ENCODE assay signal across 8 mouse cellular contexts in the genomic region with DNA sequence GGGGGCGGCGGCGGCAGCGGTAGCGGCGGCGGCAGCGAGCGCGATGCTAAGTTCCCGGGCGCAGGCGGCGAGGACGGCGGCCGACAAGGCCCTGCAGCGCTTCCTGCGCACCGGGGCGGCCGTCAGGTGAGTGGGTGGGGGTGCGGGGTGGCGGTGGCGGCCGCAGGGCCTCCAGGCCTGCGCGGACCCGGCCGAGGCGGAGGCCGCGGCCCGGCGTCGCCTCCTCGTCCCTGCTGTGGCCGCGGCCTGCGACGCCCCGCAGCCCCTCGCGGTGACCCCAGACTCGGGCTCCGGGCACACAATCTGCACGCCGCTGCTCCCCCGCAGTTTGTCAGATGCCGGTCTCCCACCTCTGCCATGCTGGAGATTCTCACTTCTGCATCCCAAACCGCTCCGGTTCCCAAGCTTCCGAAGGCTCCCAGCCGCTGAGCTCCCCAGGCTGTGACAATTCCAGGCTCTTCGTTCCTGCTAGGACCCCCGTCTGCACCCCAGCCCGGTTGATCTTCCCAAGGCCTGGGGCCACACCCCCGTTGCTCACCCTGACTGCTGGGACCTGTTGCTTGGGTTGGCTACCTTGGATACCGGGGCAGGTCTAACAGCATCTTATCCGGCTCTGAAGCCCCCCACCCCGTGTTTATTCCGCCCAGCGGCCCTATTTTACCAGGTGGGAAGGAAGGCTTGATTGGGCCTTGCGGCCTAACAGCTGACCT. TPM values are rescaled to one million over a fixed set of nuclear protein-coding genes. Genes with fewer than 3 reads are reported as not detected.
DNase-seq lines count a peak whose midpoint lies in the region; ATAC-seq and TF ChIP-seq lines count a peak whose summit lies in the region.

No protein-coding gene starts in this region.

- H3K9ac ChIP-seq in hindbrain, embryonic 14.5 days: peak overlapping the region; percentile 90
- H3K9ac ChIP-seq in midbrain, embryonic 14.5 days (replicated peaks; ENCODE audit: low read length): peak overlapping the region; percentile 95

- H3K36me3 ChIP-seq in hindbrain, embryonic 14.5 days (replicated peaks; ENCODE audit: control insufficient read depth, insufficient read depth): peaks cover 21% of the 10 kb centered on the region
- peaks cover 23% of the 10 kb centered on the region for H3K36me3 ChIP-seq in midbrain, embryonic 14.5 days (ENCODE audit: control insufficient read depth, insufficient read depth, low read length)

- peak overlapping the region; percentile 76 for H3K4me2 ChIP-seq in hindbrain, embryonic 14.5 days (replicated peaks)
- peak overlapping the region; percentile 84 for H3K4me2 ChIP-seq in midbrain, embryonic 14.5 days (ENCODE audit: low read length)

- 3% methylated on average over 50 of the region's 64 CpGs for WGBS in hindbrain, embryonic 14.5 days
- WGBS in midbrain, embryonic 14.5 days: 3% methylated on average over 58 of the region's 64 CpGs

- peaks cover 8% of the 10 kb centered on the region for H3K4me1 ChIP-seq in hindbrain, embryonic 14.5 days (replicated peaks; ENCODE audit: control insufficient read depth, insufficient read depth, low read length)
- peaks cover 13% of the 10 kb centered on the region for H3K4me1 ChIP-seq in midbrain, embryonic 14.5 days (ENCODE audit: control insufficient read depth, insufficient read depth, low read length)

- no peaks in the 10 kb centered on the region for H3K9me3 ChIP-seq in hindbrain, embryonic 14.5 days (ENCODE audit: control insufficient read depth, low read length)
- H3K9me3 ChIP-seq in midbrain, embryonic 14.5 days (ENCODE audit: control insufficient read depth, low read length): no peaks in the 10 kb centered on the region

- no peak for TF ChIP-seq CTCF in gastrocnemius, adult 2 months (IDR thresholded peaks at IDR 0.05)

- peak overlapping the region; percentile 82 for H3K4me3 ChIP-seq in gastrocnemius, adult 2 months
- H3K4me3 ChIP-seq in hindbrain, embryonic 14.5 days (replicated peaks; ENCODE audit: low read length): peak overlapping the region; percentile 86
- H3K4me3 ChIP-seq in midbrain, embryonic 14.5 days (replicated peaks; ENCODE audit: low read depth, low read length): peak overlapping the region; percentile 92

- DNase-seq in gastrocnemius, adult 2 months: no peak
- no peak for DNase-seq in gastrocnemius, postnatal 14 days
- peak; percentile 8 to 15 for DNase-seq in thymus, postnatal 10 days (ENCODE audit: low spot score in 2 of 2)
- no peak for DNase-seq in thymus, postnatal 36 days
- no peak for DNase-seq in hindbrain, embryonic 14.5 days (ENCODE audit: low spot score)
- no peak for DNase-seq in midbrain, embryonic 14.5 days
- DNase-seq in layer of hippocampus, postnatal 25 days (ENCODE audit: extremely low spot score in 1 of 2, low spot score in 1 of 2): no peak
- no peak for DNase-seq in left cerebral cortex, postnatal 10 days (ENCODE audit: extremely low spot score in 1 of 2, low spot score in 2 of 2)

- intact Hi-C loops in gastrocnemius, adult 2 months (cut with DNase I): no loop called here
- intact Hi-C loops in gastrocnemius, postnatal 14 days (cut with DNase I; ENCODE audit: low total_unique reads): loop anchor here (10.0 kb wide), 1 partner anchor 326 kb away; the partner anchor contains the start of genes Iscu and Sart3
- intact Hi-C loops in left cerebral cortex, postnatal 10 days (cut with DNase I): no loop called here

- H3K27ac ChIP-seq in gastrocnemius, adult 2 months: peak overlapping the region; percentile 89
- peak overlapping the region; percentile 78; the same call in 1 of the 2 replicates for H3K27ac ChIP-seq in hindbrain, embryonic 14.5 days
- H3K27ac ChIP-seq in midbrain, embryonic 14.5 days (replicated peaks; ENCODE audit: low read depth, low read length): peak overlapping the region; percentile 80

- ATAC-seq in hindbrain, embryonic 14.5 days (ENCODE audit: low FRiP score): peak; percentile 58
- peak; percentile 69; the same call in 1 of the 2 replicates for ATAC-seq in midbrain, embryonic 14.5 days (ENCODE audit: low FRiP score, low TSS enrichment)

- no peaks in the 10 kb centered on the region for H3K27me3 ChIP-seq in hindbrain, embryonic 14.5 days (ENCODE audit: control insufficient read depth, insufficient read depth, low read length)
- no peaks in the 10 kb centered on the region for H3K27me3 ChIP-seq in midbrain, embryonic 14.5 days (ENCODE audit: control insufficient read depth, insufficient read depth, low read length)

RNA-seq across cellular contexts. Expression of gene Svop, which starts 9.2 kb away (rescaled TPM):
- not detected for total RNA-seq in gastrocnemius, adult 2 months (2021)
- total RNA-seq in gastrocnemius, postnatal 14 days (2021): not detected
- polyA plus RNA-seq in hindbrain, embryonic 14.5 days (2014; fragmentation: Nextera tagmentation; extraction: Ambion mirVana): 83.0 and 87.8 TPM in 2 replicates
- 88.8 and 105 TPM in 2 replicates for polyA plus RNA-seq in midbrain, embryonic 14.5 days (2014; fragmentation: Nextera tagmentation; extraction: Ambion mirVana)
- total RNA-seq in layer of hippocampus, postnatal 25 days (2021): 100 to 1,000 TPM; 169 to 187 TPM
- total RNA-seq in left cerebral cortex, postnatal 10 days (2021): 100 to 1,000 TPM; 151 to 157 TPM

RNA-seq across cellular contexts. Expression of gene Alkbh2, which starts 27.5 kb away (rescaled TPM):
- total RNA-seq in gastrocnemius, adult 2 months (2021): under 1 TPM; 0.28 to 0.61 TPM
- total RNA-seq in gastrocnemius, postnatal 14 days (2021): 1 to 10 TPM; 1.1 to 1.5 TPM
- 6.2 and 7.1 TPM in 2 replicates for polyA plus RNA-seq in hindbrain, embryonic 14.5 days (2014; fragmentation: Nextera tagmentation; extraction: Ambion mirVana)
- 5.2 and 5.3 TPM in 2 replicates for polyA plus RNA-seq in midbrain, embryonic 14.5 days (2014; fragmentation: Nextera tagmentation; extraction: Ambion mirVana)
- total RNA-seq in layer of hippocampus, postnatal 25 days (2021): 1 to 10 TPM; 3.8 to 4.2 TPM
- 1 to 10 TPM; 5.1 to 6.2 TPM for total RNA-seq in left cerebral cortex, postnatal 10 days (2021)

RNA-seq across cellular contexts. Expression of gene Ung, which starts 29.6 kb away (rescaled TPM):
- total RNA-seq in gastrocnemius, adult 2 months (2021): 10 to 100 TPM in 1 of 2 experiments, 1 to 10 TPM in 1; 9.2 to 10.5 TPM
- 1 to 10 TPM; 6.5 to 7.2 TPM for total RNA-seq in gastrocnemius, postnatal 14 days (2021)
- polyA plus RNA-seq in hindbrain, embryonic 14.5 days (2014; fragmentation: Nextera tagmentation; extraction: Ambion mirVana): 5.4 and 6.5 TPM in 2 replicates
- 5.4 TPM in 2 replicates for polyA plus RNA-seq in midbrain, embryonic 14.5 days (2014; fragmentation: Nextera tagmentation; extraction: Ambion mirVana)
- total RNA-seq in layer of hippocampus, postnatal 25 days (2021): 1 to 10 TPM; 3.4 to 3.5 TPM
- 1 to 10 TPM; 5.6 to 6.1 TPM for total RNA-seq in left cerebral cortex, postnatal 10 days (2021)

RNA-seq across cellular contexts. Expression of gene Usp30, which starts 35.3 kb away (rescaled TPM):
- total RNA-seq in gastrocnemius, adult 2 months (2021): 1 to 10 TPM; 8.4 to 9.3 TPM
- total RNA-seq in gastrocnemius, postnatal 14 days (2021): 1 to 10 TPM; 7.2 to 7.8 TPM
- polyA plus RNA-seq in hindbrain, embryonic 14.5 days (2014; fragmentation: Nextera tagmentation; extraction: Ambion mirVana): 15.3 and 16.6 TPM in 2 replicates
- 16.3 and 20.0 TPM in 2 replicates for polyA plus RNA-seq in midbrain, embryonic 14.5 days (2014; fragmentation: Nextera tagmentation; extraction: Ambion mirVana)
- total RNA-seq in layer of hippocampus, postnatal 25 days (2021): 10 to 100 TPM; 35.5 to 40.0 TPM
- 10 to 100 TPM; 30.9 to 31.5 TPM for total RNA-seq in left cerebral cortex, postnatal 10 days (2021)

RNA-seq across cellular contexts. Expression of gene Acacb, which starts 45.8 kb away (rescaled TPM):
- 100 to 1,000 TPM; 177 to 191 TPM for total RNA-seq in gastrocnemius, adult 2 months (2021)
- 10 to 100 TPM; 66.4 to 98.1 TPM for total RNA-seq in gastrocnemius, postnatal 14 days (2021)
- 3.6 and 3.7 TPM in 2 replicates for polyA plus RNA-seq in hindbrain, embryonic 14.5 days (2014; fragmentation: Nextera tagmentation; extraction: Ambion mirVana)
- polyA plus RNA-seq in midbrain, embryonic 14.5 days (2014; fragmentation: Nextera tagmentation; extraction: Ambion mirVana): 3.6 and 5.6 TPM in 2 replicates
- total RNA-seq in layer of hippocampus, postnatal 25 days (2021): 1 to 10 TPM; 6.1 to 6.5 TPM
- total RNA-seq in left cerebral cortex, postnatal 10 days (2021): 1 to 10 TPM; 2.9 to 5.5 TPM

Comparison
In these comparisons a context has a peak if more than half of its experiments do, and no peak if none do; other contexts are left out.
1. DNase-seq: peak in thymus, postnatal 10 days (2 of 2); none in gastrocnemius, adult 2 months (single experiment), gastrocnemius, postnatal 14 days (single experiment), thymus, postnatal 36 days (0 of 2), hindbrain, embryonic 14.5 days (single experiment), midbrain, embryonic 14.5 days (single experiment), layer of hippocampus, postnatal 25 days (0 of 2) and left cerebral cortex, postnatal 10 days (0 of 2).
2. RNA of gene Svop, which starts 9.2 kb away (total RNA-seq): 169 to 187 TPM in layer of hippocampus, postnatal 25 days and 151 to 157 TPM in left cerebral cortex, postnatal 10 days; not detected in gastrocnemius, postnatal 14 days and not detected in gastrocnemius, adult 2 months; every median in the first group is over 100 times any median in the second.
3. Peak in every context shown above with its lines, with median percentiles within 50 percentile points of each other: H3K27ac ChIP-seq and H3K4me3 ChIP-seq.